Mouse (Mus musculus) frontal cortex, postnatal 25 days (tissue): ENCODE measurements around the gene Cacng4.

ENCODE experiments used
- DNase-seq, 2 experiments: peaks; one replicate each; pipeline ENCODE4 v3.0.0; 2022; ENCODE audit warnings: low spot score in 2 of 2

Cacng4 gene

DNA sequence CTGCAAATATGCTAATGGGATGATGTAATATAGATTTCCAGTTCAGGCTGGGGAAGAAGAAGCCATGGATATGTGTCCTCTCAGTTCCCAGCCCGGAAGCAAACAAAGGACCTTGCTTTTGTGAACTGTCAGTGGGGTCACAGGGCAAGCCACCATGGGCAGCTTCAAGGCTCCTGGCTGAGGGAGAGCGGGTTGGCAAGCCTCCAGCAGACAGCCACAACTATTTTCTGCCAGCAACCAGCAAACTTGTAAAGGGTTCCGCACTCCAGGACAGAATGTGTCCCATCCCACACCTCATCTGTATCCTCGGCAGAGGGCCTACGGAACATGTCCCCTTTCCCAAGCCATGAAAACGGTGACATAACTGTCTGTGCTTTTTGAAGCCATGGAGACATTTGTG, 22.4 kb downstream of the Cacng4 start:
- no peak for DNase-seq

DNA sequence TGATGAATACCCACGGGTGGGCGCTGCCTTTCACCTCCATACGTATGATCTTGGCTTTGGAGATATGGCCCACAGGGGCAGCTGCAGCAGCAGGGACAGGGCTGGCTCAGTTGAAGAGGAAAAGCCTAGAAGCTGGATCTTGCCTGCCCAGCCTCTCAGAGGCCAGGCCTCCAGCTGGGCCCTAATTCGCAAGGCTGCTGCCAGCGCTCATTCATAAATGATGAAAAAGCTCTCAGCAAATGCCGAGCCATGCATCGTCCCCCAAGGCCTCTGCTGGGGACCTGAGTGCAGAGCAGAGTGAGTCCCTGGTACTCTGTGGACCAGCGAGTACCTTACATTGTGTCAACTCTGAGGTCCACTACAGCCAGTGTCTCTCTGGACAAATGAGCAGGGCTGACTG, 26.0 kb downstream of the Cacng4 start:
- no peak for DNase-seq

GRCm38 (mm10) chr11:107766932-107767331, 27.4 kb downstream of the Cacng4 start:
- no peak for DNase-seq

GRCm38 (mm10) chr11:107762688-107763460, 31.5 kb downstream of the Cacng4 start:
- DNase-seq, result no peak

DNA sequence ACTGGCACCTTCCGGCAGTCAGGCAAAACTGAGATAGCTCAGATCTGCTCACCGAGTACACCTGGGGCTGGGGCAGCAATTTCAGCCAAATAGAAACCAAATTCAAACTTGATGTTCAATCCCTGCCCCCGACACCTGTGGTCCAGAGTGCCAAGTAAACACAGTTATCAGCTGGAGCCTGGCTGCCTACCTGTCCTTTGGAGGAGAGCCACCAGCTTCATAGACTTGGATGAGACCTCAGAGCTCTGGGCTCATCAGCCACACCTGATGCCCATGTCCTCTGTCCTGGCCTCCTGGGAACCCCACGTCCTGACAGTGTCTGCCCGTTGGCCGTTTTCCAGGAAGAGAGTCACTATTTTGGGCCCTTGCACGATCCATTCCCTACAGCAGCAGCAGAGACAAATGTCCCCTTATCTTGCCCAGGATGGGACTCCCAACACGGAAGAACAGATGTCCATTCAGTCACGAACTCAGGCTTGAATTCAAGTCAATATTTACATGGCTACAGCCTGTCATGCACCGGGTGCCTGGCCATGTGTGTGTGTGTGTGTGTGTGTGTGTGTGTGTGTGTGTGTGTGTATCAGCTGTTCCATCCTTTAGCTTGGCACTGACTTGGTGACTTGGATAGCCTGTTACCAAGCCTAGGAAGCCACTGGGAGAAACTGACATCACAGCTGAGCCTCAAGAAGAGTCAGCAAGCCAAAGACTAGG, 32.4 kb downstream of the Cacng4 start:
- DNase-seq, result no peak

- no peak for DNase-seq
These were observed 34.4 kb downstream of the Cacng4 start for GRCm38 (mm10) chr11:107760001-107760400.

- no peak for DNase-seq
These were observed 34.8 kb downstream of the Cacng4 start for GRCm38 (mm10) chr11:107759516-107759915.

GRCm38 (mm10) chr11:107749114-107749513, 45.2 kb downstream of the Cacng4 start:
- DNase-seq, result no peak

DNA sequence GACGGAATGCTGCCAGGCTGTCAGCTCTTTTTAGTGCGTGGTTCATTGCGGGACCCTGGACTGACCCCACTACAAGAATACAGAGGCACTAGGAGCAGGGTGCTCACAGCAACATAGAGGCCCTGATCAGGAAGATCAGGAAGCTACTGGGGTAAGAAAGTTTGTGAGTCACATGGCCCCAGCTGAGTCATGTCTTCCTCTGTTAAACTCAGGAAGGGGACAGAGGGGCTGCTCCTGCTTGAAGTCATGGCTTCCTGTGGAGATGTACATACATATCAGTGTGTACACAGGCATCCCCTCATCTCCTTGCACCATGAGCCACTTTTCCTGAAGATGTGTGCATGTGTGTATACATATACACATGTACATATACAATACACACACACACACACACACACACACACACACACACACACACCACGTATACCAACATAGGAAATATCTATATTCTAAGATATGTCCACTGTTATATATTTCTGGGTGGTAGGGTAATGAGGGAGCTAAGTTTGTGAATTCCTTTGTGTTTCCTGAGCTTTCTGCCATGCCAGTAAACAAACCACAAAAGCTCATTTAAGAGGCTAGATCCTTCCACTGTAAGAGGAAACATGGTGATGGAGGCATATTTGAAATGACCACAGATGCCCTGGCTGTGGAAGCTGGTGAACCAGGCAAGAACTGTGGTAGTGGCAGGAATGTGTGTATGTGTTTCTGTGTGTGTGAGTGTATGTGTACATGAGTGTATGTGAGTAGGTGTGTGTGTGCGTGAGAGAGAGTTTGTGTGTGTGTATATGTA, 45.9 kb downstream of the Cacng4 start:
- DNase-seq, result no peak

GRCm38 (mm10) chr11:107743100-107743499, 51.3 kb downstream of the Cacng4 start:
- no peak for DNase-seq

DNA sequence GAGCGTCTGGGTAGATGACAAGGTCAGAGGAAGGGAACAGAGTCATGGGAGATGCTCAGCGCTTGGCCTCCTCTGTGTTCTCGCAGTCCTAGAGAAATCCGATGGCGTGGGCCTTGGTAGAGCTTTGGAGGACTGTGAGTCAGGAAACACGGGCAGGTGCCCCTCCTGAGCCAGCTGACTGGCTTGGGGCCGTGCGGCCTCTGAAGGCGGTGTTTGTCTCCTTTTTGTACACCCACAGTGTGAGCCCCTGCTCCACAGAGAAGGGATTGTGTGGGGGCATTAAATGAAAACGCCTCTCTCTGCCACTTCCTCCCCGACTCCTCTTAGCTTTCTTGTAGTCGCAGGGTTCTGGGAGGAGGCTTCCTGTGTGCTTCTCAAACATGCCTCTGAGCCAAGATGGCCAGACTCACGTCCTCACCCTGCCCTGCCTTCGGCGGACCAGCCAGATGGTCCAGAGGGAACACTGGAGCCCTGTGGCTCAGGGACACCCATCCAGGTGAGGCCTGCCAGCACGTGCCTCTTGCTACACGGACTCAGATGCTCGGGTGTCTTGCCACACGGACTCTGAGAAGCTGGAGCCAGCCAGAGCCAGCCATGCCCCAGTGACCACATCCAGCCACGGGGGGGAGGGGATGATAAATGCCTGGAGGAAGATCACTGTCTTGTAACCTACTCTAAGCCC, 55.8 kb downstream of the Cacng4 start:
- no peak for DNase-seq

- no peak for DNase-seq
These were observed 56.5 kb downstream of the Cacng4 start for GRCm38 (mm10) chr11:107737886-107738285.

- DNase-seq, result no peak
These were observed 60.2 kb downstream of the Cacng4 start for GRCm38 (mm10) chr11:107734133-107734532.

GRCm38 (mm10) chr11:107731498-107731897, 62.9 kb downstream of the Cacng4 start:
- DNase-seq, result no peak

- no peak for DNase-seq
These were observed 63.4 kb downstream of the Cacng4 start for GRCm38 (mm10) chr11:107730940-107731339.

DNA sequence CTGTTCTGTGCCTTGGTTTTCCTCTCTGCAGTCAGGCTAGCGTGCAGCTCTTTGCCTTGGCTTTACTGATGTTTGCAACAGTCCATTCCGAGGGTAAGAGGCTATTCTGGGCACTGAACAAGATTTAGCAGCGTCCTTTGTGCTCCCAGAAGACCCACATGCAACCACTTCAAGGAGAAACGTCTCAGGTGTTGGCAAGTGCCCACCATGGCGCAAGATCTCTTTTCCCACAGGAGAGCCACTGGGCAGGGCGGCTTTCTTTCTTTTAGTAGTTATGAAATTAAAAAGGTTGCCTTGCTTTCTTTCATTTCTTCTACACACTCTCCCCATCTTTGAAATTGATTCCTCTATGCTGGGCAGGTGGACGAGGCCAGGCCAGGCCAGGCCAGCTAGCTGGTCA, 65.2 kb downstream of the Cacng4 start:
- DNase-seq, result no peak

DNA sequence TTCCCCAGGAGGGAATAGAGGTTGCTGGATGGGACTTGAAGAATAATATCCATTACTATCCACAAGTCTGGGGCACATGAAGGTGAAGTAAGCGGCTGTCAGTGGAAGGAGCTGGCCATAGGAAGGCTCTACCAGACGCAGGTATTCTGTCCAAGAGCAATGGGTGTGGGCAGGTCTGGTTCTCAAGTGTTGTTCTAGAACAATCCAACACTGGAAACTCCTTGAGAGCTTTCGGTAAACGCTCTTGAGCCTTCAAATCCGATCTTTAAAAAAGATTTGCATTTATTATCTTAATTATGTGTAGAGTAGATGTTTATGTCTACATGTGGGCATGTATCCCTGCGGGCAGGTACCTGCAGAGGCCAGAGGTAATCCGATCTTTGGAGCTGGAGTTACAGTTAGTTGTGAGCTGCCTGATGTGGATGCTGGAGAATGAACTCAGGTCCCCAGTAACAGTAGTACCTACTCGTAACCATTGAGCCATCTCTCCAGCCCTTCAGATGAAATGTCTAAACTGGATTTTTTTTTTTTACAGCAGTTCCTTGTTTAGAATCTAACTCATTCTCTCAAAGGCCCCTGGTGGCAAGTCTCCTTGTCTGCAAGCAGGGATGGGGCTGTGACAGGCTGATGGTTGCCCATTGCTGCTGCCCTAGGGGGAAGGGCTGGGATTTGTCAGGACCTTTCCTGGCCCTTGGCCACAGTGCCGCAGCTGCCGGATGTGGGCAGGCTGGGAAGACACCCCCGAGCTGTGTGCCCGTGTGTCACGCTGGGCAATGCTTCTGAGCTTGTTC, 66.1 kb downstream of the Cacng4 start:
- no peak for DNase-seq

- no peak for DNase-seq
These were observed 69.8 kb downstream of the Cacng4 start for GRCm38 (mm10) chr11:107724603-107725002.

- DNase-seq, result no peak
These were observed 73.3 kb downstream of the Cacng4 start for GRCm38 (mm10) chr11:107721057-107721456.

GRCm38 (mm10) chr11:107720264-107721021, 73.9 kb downstream of the Cacng4 start:
- DNase-seq, result no peak
